Mouse (Mus musculus): Measurements from ENCODE around the gene Tprg.

DNA sequence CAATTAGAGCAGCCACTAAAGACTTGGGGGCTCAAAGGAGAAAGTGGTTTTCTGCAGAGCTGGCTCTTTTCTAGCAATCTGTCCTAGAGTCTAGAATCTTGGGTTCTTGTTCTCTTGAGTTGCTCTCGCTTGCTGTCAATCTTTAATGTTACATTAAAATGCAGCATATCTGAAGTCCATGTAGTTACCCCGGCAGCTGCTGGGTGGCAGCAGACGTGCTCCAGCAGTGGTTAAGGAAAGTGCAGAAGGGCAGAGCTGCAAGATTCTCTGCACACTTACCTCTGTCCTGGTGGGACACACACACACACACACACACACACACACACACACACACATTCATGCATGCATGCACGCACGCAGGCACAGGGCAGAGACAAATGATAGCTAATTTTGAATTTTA is 88.2 kb downstream of the Tprg start:
- TF ChIP-seq CTCF (IDR thresholded peaks at IDR 0.05; ENCODE audit: low read depth, low read length) (no peak), POLR2AphosphoS5 (IDR thresholded peaks at IDR 0.05; ENCODE audit: insufficient replicate concordance, low read depth, low read length) (no peak)

All from G1E (cell line).